Mouse (Mus musculus) midbrain, embryonic 14.5 days (tissue): ENCODE measurements at regions not wholly inside any gene's neighbourhood (a gene's known extent, or its start where the extent isn't known, plus 50 kb on each side); places are given as distances from the start of the nearest gene placed in this dataset.

Experiments
- ATAC-seq: fragments of 200-750 bp; cut with Nextera tagmentation; 2 replicates; pipeline ENCODE4 v1.8.0; 2017; ENCODE audit warnings: moderate number of reproducible peaks, moderate library complexity; ENCODE audit not compliant: low FRiP score, low TSS enrichment
- DNase-seq: peaks from one replicate; pipeline ENCODE4 v3.0.0-alpha.2; 2015
- H3K27ac ChIP-seq: fragments of 300-500 bp; sonication (generic); replicated peaks from 2 replicates; pipeline ENCODE4 v1.5.1; 2014; ENCODE audit warnings: mild to moderate bottlenecking, low read depth, low read length, moderate library complexity
- H3K27me3 ChIP-seq: fragments of 300-500 bp; sonication (generic); 2 replicates; pipeline ENCODE4 v1.6.1; 2014; ENCODE audit warnings: low read length, control low read depth, mixed read lengths; ENCODE audit not compliant: control insufficient read depth, insufficient read depth
- H3K36me3 ChIP-seq: fragments of 300-500 bp; sonication (generic); 2 replicates; pipeline ENCODE4 v1.6.1; 2014; ENCODE audit warnings: low read length, control low read depth; ENCODE audit not compliant: control insufficient read depth, insufficient read depth
- H3K4me1 ChIP-seq: fragments of 300-500 bp; sonication (generic); 2 replicates; pipeline ENCODE4 v1.6.1; 2014; ENCODE audit warnings: mild to moderate bottlenecking, antibody characterized with exemption, low read length, control low read depth; ENCODE audit not compliant: control insufficient read depth, insufficient read depth
- H3K4me2 ChIP-seq: fragments of 300-500 bp; sonication (generic); 2 replicates; pipeline ENCODE4 v1.6.1; 2014; ENCODE audit warnings: mild to moderate bottlenecking, low read length, moderate library complexity
- H3K4me3 ChIP-seq: fragments of 300-500 bp; sonication (generic); replicated peaks from 2 replicates; pipeline ENCODE4 v1.5.1; 2014; ENCODE audit warnings: low read depth, low read length
- H3K9ac ChIP-seq: fragments of 300-500 bp; sonication (generic); replicated peaks from 2 replicates; pipeline ENCODE4 v1.6.1; 2014; ENCODE audit warnings: mild to moderate bottlenecking, low read length, moderate library complexity
- H3K9me3 ChIP-seq: fragments of 300-500 bp; sonication (generic); 2 replicates; pipeline ENCODE4 v1.6.1; 2016; ENCODE audit warnings: low read length, control low read depth, mixed read lengths; ENCODE audit not compliant: control insufficient read depth
- WGBS: fragments of 180-500 bp; shearing (Covaris S2); extraction: QIAGEN DNeasy Blood & Tissue Kit; methylation state at CpG from one replicate; pipeline ENCODE4 v1.1.7; 2014; 5-methylcytosine and 5-hydroxymethylcytosine counted together

- 47% methylated on average over 1 of the region's 1 CpGs for WGBS
- Histone ChIP-seq H3K4me1 (no peaks in the 10 kb centered on the region), H3K9me3 (no peaks in the 10 kb centered on the region), H3K4me3 (no peak overlapping the region), H3K36me3 (no peaks in the 10 kb centered on the region), H3K27me3 (no peaks in the 10 kb centered on the region), H3K4me2 (no peak overlapping the region), H3K9ac (no peak overlapping the region), H3K27ac (no peak overlapping the region)
- ATAC-seq, result no peak
- no peak for DNase-seq
These were observed 466.2 kb downstream of the Klhl13 start for GRCm38 (mm10) chrX:22898698-22899051.

DNA sequence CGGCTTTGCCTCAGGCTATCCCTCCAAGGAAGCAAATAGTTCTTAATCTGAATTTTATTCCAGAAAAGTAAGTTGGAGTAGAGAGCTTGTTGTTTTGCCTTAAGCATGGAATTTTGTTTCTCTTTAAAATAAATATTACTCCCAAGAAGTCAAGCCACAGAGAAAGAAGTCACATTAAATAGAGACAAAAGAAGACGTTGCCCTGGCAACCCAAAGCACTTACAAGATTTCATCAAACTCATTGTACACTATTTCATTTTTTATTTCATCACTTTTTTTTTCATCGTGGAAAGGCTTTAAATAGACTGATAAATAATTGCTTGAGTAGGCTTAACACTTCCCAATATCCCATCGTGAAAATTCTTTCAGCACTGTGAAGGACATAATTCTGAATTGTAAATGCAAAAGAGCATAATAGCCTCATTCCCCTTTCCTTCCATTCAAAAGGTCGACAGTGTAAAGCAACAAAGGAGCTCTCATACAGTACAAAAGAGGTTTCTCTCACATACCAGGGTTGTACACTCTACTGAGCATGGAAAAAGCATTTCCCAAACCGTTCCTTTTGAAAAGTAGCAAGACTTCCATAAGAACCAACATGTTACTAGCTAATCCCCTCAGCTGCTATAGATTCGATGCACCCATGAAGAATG, 466.7 kb downstream of the Klhl13 start:
- WGBS, result 31% methylated on average over 7 of the region's 7 CpGs
- Histone ChIP-seq H3K4me1 (no peaks in the 10 kb centered on the region), H3K36me3 (no peaks in the 10 kb centered on the region), H3K27ac (no peak overlapping the region), H3K4me2 (no peak overlapping the region), H3K9me3 (no peaks in the 10 kb centered on the region), H3K27me3 (no peaks in the 10 kb centered on the region), H3K9ac (no peak overlapping the region), H3K4me3 (no peak overlapping the region)
- ATAC-seq (no peak), DNase-seq (peak; percentile 22)

- Histone ChIP-seq H3K36me3 (no peaks in the 10 kb centered on the region), H3K9me3 (no peaks in the 10 kb centered on the region), H3K27me3 (no peaks in the 10 kb centered on the region), H3K4me3 (no peak overlapping the region), H3K9ac (no peak overlapping the region), H3K27ac (no peak overlapping the region), H3K4me2 (no peak overlapping the region), H3K4me1 (no peaks in the 10 kb centered on the region)
- 86% methylated on average over 1 of the region's 1 CpGs for WGBS
- ATAC-seq, result no peak
- no peak for DNase-seq
These were observed 495.1 kb downstream of the Klhl13 start for GRCm38 (mm10) chrX:22869791-22870190.

- ATAC-seq (peak; percentile 92), DNase-seq (peak; percentile 72)
- Histone ChIP-seq H3K4me1 (0 out of 2 replicates have a peak, but pooled peaks cover 3% of the 10 kb centered on the region), H3K9me3 (no peaks in the 10 kb centered on the region), H3K4me2 (no peak overlapping the region), H3K36me3 (no peaks in the 10 kb centered on the region), H3K9ac (no peak overlapping the region), H3K27ac (peak overlapping the region; percentile 74), H3K4me3 (no peak overlapping the region), H3K27me3 (no peaks in the 10 kb centered on the region)
- 22% methylated on average over 9 of the region's 9 CpGs for WGBS
These were observed 515.1 kb downstream of the Klhl13 start for GRCm38 (mm10) chrX:22849522-22850495.

- Histone ChIP-seq H3K27me3 (no peaks in the 10 kb centered on the region), H3K4me1 (0 out of 2 replicates have a peak, but pooled peaks cover 3% of the 10 kb centered on the region), H3K9ac (no peak overlapping the region), H3K4me3 (no peak overlapping the region), H3K36me3 (no peaks in the 10 kb centered on the region), H3K4me2 (no peak overlapping the region), H3K9me3 (no peaks in the 10 kb centered on the region), H3K27ac (no peak overlapping the region)
- WGBS, result 22% methylated on average over 2 of the region's 2 CpGs
- ATAC-seq, result no peak
- no peak for DNase-seq
These were observed 516.1 kb downstream of the Klhl13 start for GRCm38 (mm10) chrX:22848778-22849177.

- Histone ChIP-seq H3K4me3 (no peak overlapping the region), H3K9ac (no peak overlapping the region), H3K9me3 (no peaks in the 10 kb centered on the region), H3K36me3 (no peaks in the 10 kb centered on the region), H3K4me1 (no peaks in the 10 kb centered on the region), H3K4me2 (no peak overlapping the region), H3K27ac (no peak overlapping the region), H3K27me3 (no peaks in the 10 kb centered on the region)
- WGBS, result 17% methylated on average over 3 of the region's 3 CpGs
- ATAC-seq (peak; percentile 63), DNase-seq (peak; percentile 71)
These were observed 531.7 kb downstream of the Klhl13 start for GRCm38 (mm10) chrX:22833226-22833625.

DNA sequence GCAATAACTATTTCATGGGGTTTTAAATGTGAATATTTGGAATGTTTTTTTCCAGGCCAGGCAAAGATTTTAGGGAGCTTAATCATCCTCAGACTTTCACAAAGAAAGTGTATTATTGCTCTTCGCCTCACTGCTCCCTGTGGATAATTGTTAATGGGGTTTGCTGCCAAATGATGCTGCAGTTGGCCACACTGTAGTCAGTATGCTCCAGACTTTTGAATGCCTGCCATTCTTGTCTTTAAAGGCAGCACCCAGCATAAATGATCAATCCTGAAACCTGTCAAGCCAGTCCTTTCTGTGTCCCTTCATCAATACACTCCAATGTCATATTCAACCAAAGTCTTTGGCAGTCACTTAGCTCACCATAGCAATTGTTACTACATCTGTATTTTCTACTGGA, 559.7 kb downstream of the Klhl13 start:
- 71% methylated on average over 1 of the region's 1 CpGs for WGBS
- Histone ChIP-seq H3K36me3 (no peaks in the 10 kb centered on the region), H3K4me3 (no peak overlapping the region), H3K4me1 (no peaks in the 10 kb centered on the region), H3K4me2 (no peak overlapping the region), H3K9ac (no peak overlapping the region), H3K27me3 (no peaks in the 10 kb centered on the region), H3K9me3 (no peaks in the 10 kb centered on the region), H3K27ac (no peak overlapping the region)
- ATAC-seq, result no peak
- DNase-seq, result no peak

DNA sequence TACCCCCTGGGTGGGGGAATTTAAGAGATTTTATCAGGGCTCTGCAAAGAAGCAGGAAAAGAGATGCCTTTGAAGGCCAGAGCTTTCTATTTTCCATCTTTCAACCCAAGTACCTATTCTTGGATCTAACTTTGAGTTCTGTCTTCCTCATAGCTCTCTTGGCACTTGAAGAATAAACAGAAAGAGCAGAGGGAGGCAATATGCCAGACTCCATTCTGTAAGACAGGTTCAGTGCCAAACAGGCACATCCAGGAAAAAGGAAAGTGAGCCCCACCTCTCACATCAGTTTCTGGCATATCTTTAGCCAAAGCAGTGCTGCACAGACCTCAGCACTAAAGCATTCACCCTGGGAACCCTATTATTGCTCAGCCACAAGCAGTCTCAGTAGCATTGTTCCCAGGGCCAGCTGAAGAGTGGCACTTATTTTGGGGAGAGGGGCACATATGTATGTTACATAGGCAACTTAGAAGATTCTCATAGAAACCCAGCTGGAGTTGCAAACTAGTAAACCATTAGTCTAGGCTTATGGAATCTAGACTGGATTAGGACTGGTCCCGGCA, 594.8 kb downstream of the Klhl13 start:
- Histone ChIP-seq H3K4me3 (no peak overlapping the region), H3K9ac (no peak overlapping the region), H3K27ac (no peak overlapping the region), H3K4me2 (no peak overlapping the region), H3K27me3 (no peaks in the 10 kb centered on the region), H3K36me3 (no peaks in the 10 kb centered on the region), H3K9me3 (no peaks in the 10 kb centered on the region), H3K4me1 (no peaks in the 10 kb centered on the region)
- no peak for DNase-seq
- no peak for ATAC-seq
- 91% methylated on average over 1 of the region's 1 CpGs for WGBS
